Mouse (Mus musculus) spleen, postnatal 14 days (tissue): ENCODE data around the gene Olfr263.
"Not testable (repeated sequence)": the region's sequence is repeated elsewhere in the genome, so short reads cannot be mapped to it uniquely, and the experiment has no call there.

Experiments
- DNase-seq, 2 experiments: peaks; one replicate each; pipeline ENCODE4 v3.0.0; 2021 to 2022; ENCODE audit warnings: low spot score in 2 of 2

Olfr263 gene

DNA sequence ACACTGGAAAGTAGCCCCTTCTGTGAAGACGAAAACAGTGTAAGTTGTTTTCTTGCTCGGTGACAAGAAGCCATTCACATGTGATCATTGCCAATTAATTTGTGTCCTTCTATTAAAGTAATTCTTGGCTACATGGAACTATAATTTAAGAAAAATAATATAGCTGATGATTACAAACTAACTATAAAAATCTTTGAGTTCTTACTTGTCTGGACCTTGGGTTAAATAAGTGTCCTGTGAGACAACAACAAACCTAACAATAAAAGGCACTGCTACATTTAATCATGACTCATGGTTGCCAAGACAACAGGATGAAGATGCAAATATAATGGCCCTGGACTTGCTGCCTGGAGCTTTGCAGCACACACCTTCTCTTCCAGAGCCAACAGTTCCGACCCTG lies at the start of gene Olfr263:
Olfr263 (plus strand) TSS at position 301 of the 400 bp plus-strand sequence.
- DNase-seq: not testable (repeated sequence)

DNA sequence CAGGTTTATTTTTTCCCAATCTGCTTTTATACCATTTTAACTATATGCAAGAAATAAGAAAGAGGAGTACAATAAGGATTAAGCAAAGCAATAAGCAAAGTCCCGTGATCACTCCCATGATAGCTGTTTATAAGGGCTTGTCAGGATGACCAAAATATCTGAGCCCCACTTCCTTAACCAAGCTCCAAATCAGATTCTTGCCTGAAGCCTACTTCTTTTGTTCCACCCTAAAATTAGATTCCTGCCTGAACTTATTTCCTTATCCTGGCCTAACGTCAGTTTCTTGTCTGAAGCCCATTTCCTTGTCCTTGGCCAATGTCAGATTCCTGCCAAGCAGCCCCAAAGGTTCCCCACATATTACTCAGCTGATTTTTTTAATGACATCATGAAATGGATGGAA lies 46.8 kb upstream of the Olfr263 start:
- no peak for DNase-seq

DNA sequence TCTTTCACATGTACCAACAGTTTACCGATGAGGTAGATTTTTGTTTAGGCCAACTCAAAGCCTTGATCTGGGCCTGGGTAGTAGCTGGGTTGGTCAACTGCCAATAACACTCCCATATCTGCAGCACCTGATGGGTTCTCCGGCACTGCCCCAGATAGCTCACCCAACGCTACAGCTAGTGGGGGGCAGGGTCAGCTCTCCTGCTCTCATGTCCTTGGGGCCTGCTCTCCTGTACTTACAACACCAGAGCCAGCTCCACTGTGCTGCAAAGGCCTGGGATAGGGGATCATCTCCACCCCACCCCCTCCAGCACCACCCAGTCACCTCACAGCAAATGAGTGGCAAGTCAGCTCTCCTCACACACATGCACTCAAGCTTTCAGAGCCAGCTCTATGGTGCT lies 19.7 kb upstream of the Olfr263 start:
- DNase-seq: no peak

DNA sequence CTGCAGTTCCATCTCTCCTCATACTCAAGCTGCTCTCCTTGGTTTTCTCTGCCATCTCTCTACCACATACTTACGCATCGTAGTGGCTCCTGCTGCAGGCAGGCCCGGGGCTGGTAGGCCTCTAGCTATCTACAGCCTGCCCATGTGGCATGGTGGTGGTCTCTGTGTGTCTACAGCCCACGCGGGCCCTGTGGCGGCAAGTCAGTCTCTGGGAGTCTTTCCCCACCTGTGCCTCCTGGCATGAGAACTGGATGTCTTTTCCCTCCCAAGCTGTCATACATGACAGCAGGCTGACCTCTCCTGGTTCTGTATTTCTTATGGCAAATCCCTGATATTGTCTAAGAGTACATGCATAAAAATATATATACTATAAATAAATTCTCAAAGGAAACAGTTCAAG lies 19.0 kb upstream of the Olfr263 start:
- DNase-seq: no peak

DNA sequence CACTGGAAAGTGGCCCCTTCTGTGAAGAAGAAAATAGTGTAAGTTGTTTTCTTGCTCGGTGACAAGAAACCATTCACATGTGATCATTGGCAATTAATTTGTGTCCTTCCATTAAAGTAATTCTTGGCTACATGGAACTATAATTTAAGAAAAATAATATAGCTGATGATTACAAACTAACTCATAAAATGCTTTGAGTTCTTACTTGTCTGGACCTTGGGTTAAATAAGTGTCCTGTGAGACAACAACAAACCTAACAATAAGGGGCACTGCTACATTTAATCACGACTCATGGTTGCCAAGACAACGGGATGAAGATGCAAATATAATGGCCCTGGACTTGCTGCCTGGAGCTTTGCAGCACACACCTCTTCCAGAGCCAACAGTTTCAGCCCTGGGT lies 18.3 kb upstream of the Olfr263 start, which contains the start of gene Olfr1369-ps1:
Olfr1369-ps1 (plus strand) TSS at position 301 of the 400 bp plus-strand sequence.
- not testable (repeated sequence) for DNase-seq

DNA sequence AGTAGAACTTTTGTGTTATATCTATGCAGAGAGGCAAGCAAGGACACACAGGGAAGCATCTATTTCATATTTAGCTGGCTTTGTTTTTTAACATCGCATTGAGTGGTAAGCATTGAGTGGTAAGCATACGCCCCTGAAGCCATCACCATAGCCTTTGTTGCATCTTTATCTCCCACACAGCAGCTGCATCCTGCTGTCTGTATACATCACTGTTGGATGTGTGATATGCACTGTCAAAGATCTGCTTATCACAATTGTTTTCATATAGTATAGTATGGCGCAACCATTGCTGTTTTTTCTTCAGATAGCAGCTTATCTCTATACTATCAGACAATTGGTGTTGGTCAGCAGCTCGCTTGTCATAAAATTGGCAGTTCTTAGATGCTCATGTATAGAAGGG lies 15.3 kb upstream of the Olfr263 start:
- DNase-seq: no peak

DNA sequence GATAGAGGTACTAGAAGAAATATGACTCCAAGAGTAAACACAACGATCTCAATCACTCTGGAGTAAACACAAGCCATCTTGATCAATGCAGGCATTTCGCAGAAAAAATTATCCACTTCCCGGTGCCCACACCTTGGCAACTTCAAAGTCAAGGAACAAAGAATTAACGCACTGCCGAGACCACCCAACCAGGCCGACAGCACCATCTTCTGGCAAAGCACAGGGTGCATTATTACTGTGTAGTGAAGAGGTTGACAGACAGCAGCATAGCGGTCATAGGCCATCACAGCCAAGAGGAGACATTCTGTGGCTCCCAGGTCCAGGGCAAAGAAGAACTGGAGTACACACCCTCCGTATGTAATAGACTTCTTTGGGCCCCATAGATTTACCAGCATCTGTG lies 13.0 kb downstream of the Olfr263 start:
- DNase-seq: no peak

DNA sequence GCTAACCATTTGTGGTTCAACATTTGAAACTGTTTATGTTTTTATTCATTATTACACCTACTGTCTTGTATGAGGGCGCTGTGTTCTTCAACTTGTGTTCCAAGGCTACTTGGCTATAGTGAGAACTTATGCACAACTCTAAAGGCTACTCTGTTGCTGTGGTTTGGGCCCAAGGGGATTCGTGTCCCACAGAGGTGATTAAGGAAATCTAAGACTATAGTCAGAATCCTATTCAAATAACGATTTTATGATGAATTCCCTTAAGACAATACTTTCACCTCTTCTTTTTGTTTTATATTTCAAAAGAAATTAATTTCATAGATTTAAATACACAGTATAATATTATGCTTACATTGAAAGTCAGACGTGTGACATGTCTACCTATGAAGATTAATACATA lies 16.3 kb downstream of the Olfr263 start, which contains the start of gene Olfr1368:
Olfr1368 (minus strand) TSS at position 101 of the 400 bp plus-strand sequence.
- DNase-seq: no peak

DNA sequence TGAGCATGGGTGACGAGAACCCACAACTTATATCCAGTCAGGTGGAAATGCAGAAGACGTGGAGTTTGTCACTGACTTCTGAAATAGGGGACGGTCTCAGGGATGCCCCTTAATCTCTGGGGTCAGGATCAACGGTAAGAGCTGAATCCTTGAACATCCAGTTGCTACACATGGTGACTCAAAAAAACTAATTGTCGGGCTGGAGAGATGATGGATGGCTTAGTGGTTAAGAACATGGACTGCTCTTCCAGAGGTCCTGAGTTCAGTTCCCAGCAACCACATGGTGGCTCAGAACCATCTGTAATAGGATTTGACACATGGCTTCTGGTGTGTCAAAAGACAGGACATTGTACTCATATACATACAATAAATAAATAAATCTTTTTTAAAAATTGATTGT lies 26.4 kb downstream of the Olfr263 start:
- no peak for DNase-seq

DNA sequence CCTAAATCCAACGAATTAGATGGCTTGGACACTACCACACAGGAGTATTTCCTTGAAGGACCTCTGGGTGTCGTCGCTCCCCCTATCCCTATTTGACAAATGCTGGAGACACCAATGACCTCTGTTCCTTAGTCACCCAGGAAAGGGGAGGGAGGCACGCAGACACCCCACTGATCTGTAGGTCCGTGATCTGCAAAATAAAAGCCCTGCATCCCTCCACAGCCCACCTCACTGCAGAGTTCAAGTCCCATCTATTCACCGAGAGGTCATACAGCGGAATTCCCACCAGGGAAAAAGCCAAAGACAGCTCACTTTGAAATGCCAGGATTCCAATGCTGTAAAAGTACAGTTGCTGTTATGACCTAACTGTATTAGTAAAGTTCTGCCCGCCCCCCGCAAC lies 28.6 kb downstream of the Olfr263 start:
- no peak for DNase-seq

DNA sequence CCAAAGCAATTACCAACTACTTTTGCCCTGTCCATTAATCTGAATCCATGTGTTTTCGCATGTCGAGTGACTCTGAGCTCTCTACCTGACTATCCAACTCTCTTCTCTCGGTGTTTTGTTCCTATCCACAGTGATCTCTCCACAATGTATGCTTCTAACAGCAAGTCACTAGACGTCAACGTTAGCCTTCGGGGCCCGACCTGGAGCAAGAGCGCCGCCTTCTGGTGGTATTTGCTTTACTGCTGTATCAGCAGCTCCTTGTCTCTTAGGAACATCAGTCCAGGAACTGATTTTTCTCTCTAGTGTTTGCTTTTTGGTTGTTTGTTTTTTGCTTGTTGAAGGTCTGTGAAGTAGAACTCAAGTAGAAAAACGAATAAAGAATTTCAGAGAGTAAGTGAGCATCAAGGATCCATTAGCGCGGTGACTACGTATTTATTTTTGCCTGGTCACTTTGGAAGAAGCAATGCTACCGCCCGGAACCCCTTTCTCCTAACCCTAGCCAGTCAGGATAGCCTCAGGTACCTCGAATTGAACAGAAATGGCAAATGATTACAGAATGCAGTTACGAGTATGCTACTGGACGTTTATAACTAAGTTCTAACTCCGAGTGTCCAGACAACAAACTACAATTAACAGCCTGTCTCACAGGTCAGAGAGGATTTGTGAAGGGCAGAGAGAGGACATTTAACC lies 29.5 kb downstream of the Olfr263 start:
- DNase-seq: peak; percentile 67 to 81

DNA sequence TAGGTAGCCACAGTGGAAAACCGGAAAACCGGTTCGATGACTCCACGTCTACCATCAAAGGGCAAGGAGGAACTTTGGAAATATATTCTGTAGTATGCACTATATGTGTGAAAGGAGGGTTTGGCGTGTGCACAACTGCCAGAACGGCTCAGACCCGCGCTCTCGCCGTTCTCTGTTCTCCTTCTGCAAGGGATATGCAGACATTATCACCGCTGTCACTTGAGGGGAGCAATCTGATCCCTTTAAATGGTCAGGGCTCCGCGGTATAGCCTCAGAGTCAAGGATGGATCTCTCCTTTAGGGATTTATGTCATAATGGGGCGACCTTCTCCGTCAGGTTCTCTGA lies 30.0 kb downstream of the Olfr263 start:
- DNase-seq: no peak

DNA sequence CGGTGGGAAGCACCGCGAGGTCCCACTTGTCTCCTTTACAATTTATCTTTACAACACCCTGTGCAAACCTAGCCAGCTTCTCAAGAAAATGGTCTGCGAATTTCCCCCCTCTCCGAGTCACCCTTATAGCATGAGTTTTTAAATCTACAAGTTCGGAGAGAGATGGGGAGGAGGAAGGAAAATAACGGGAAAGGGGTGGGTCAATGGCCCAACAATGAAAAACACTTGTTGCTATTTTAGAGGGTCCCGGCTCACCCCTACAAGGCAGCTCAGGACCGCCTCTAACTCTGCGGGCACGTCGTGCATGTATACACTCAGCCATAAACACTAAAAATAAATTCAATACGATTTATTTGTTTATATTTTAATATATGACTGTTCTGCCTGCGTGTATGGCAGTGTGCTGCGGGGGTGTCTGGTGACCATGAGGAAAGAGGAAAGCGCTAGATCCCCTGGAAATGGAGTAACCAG lies 30.6 kb downstream of the Olfr263 start:
- no peak for DNase-seq

DNA sequence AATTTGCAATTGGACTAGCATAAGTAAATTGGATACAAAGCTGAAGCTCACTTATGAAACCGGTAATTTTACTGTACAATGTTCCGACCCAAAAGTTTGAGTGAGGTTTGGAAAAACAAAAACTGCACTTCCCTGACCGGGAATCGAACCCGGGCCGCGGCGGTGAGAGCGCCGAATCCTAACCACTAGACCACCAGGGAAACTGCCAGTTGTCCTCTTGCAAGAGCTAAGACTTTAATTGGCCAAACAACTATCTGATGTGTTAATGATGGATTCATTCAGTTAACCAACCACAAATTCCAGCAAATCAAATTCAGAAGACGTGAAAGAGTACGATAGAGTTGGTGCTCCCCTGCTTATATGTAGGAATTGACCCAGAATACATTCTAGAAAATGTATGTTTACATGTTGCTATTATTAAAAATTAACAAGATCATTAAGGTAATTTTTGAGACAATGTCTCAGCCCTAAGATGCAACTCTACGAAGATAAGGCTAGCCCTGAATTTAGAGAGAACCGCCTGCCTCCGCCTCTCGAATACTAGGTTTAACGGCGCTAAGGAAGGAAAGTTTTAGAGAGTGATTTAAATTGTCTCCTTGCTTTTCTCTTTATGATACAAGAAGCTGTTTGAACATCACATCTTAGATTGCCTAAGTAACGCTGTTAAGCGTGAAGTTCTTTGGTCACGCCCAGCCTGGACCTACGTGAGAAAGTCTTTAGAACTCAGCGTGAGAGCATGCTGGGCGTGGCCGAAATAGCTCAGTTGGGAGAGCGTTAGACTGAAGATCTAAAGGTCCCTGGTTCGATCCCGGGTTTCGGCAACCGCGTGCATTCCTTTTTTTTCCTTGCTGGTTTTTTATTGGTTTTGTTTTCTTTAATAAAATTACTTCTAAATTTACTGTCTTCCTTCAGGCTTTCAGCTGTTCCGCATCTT lies 31.5 kb downstream of the Olfr263 start:
- peak; percentile 83 to 89 for DNase-seq

DNA sequence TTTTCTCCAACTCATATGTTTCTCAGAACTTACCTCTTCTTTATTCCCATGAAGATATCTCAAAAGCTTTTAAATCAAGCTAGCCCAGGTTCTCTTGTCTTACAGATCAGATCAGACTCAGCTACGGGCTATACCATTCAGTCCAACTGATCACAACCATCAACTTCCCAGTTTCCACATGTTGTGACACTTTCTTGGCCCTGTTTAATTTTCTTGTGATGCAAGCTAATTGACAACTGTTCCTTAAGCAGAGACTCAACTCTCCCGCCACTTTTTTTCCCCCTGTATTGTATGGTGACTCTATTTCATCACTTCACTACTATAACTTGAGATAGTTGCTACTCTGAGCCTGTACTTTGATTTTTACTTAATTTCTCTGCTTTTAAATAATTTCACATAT lies 32.2 kb downstream of the Olfr263 start:
- no peak for DNase-seq

DNA sequence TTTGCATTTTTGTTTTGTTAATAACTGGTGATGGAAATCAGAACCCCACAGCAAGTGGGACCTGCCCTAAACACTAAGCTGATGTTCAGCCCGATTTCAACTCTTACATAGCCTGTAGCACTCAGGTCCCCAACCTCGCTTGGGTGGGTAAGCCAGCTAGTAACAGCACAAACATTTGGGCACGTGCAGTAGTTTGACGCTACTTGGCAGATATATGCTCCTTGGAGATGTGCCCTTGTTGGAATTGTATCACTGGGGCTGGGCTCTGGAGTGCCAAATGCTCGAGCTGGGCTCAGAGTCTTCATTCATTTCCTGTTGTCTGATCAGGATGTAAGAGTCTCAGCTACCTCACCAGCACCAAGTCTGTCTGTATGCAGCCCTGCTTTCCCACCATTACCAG lies 33.2 kb downstream of the Olfr263 start:
- DNase-seq: no peak

DNA sequence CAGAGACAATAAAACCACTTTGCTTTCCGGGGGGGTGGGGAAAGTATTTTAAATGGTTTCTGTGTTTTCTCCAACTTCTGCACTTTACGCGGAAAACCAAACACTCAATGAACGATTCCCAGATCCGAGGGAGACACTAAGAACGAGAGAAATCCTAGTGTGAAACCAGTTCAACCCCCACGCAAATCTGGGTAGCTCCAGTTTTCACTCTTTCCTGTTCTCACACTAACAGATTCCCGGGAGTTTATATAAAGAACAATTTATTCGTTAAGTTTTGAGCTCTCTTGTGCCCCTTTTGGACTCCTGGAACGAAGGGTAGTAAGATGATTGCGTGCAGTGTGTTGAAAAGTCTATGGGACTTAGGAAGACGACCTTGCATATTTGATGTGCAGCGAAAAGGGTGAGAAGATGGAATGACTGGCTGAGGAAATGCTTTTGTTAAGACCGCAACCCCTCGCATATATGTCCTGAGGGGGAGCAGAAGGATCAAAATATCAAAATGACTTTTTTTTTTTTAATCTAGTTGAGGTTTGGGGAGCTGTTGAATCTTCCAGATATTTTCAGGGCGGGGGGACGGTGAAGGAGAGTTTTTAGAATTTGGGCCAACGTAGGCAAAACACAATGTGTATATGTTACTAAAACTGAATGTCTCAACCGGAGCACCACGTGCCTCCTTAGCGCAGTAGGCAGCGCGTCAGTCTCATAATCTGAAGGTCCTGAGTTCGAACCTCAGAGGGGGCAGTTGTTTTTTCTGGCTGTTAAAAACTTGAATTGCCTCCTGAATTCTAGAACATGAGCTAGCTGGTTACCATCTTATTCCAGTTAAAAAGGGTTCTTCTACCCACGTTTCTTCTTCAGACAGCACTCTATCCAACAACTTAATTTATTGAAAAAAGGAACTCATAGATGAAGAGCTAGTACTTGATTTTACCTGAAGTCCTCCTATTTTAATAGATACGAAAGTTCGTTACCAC lies 37.8 kb downstream of the Olfr263 start:
- peak; percentile 66 to 78 for DNase-seq

DNA sequence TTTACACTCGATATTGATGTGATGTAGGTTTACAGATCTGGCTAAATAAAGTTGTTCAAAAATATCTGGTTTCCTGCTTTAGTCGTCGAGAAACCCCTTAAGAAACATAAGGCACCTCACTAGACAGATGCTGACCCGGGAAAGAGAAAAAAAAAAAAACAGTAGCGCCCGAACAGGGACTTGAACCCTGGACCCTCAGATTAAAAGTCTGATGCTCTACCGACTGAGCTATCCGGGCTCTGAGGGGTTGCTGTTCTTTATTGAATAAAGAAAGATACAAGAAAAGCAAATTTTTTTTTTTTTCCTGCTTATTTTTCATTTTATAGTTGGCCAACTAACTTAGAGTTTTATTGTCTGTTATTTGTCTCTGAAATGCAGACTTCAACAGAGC lies 38.5 kb downstream of the Olfr263 start:
- no peak for DNase-seq

DNA sequence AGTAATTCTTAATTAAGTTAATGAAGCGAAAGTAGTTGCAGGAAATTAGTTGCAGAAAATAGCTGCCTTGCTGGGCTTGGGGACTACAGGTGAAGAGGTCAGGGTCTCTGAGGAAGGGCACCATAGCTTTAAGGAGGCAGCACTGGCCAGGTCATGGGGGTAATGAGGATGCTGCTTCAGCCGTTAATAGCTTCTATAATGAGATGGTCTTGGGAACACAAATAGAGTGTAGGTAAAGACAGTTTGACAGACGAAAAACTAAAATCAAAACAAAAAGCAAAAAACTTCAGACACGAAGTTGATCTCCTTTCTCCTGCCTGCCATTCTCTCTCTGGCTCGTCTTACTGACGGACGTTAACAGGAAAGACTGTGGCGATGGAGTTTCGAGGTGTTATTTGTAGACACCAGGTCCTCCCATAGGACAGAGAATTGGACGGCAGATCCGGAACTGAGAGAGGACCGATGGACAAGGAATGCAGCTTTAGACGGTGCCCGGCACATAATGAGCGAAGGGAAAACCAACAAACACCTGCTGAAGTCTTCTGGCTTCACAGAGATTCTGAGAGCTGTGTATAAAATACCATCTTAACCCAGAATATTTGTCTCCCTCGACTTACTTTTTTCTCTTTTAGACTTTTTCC lies 39.1 kb downstream of the Olfr263 start:
- DNase-seq: no peak

DNA sequence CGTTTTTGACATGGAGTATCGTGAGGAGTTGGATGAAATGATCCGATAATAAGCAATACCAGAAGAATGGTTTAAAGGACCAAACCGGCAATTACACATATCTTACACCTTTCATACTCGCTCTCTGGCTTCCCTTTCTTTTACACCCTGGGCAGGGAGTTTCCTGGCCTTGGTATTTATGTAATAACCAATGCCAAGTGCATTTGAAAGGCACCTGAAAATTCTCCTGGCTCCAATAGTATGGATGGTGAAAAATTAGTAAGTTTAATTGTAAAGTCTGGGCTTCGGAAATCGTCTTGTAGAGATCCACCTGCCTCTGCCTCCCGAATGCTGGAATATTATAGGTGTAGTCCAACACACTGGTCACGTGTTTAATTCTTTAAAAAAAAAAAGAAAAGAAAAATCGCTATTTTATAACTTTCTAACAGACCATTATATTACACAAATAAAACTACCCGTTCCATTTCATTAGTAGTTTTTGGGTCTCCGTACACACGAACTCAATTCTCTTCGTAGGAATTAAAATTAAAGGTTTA lies 39.8 kb downstream of the Olfr263 start:
- no peak for DNase-seq
